Mouse (Mus musculus): ENCODE results near the gene Ap3s2. TPM values are rescaled to one million over a fixed set of nuclear protein-coding genes. Genes with fewer than 3 reads are reported as not detected.

The Ap3s2 gene
- polyA plus RNA-seq, 1 experiment from 2014 or later: 9.8 TPM

DNA sequence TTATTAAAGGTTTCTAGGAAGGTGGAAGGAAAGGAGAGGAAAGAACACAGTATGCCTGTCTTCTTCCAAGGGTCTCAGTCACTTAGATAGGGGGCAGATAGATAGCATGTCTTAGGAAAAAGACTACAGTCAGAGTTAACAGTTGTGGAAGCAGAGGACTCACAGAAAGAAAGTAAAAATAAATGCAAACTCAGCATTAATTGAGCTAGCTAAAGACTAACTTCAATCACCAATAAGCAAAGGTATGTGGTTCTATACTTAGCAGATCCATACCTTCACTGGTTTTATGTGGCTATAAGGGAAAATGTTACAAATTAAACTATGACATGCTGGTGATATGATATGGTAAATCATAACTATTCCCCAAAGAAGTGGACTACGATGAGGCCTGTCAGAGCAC, 25.7 kb downstream of the Ap3s2 start:
- Histone ChIP-seq H3K27ac (ENCODE audit: low read length) (no peak overlapping the region), H3K4me1 (ENCODE audit: control insufficient read depth, low read depth, low read length) (no peaks in the 10 kb centered on the region), H3K4me3 (ENCODE audit: low read depth, low read length) (no peak overlapping the region), H3K27me3 (ENCODE audit: control insufficient read depth, insufficient read depth, low read depth, low read length) (no peaks in the 10 kb centered on the region), H3K36me3 (ENCODE audit: control insufficient read depth, insufficient read depth) (no peaks in the 10 kb centered on the region), H3K4me2 (ENCODE audit: low read depth, low read length) (no peak overlapping the region), H3K9me3 (replicated peaks; ENCODE audit: control insufficient read depth, low read length) (no peaks in the 10 kb centered on the region), H3K9ac (ENCODE audit: low read depth, low read length) (no peak overlapping the region)
- no peak for ATAC-seq (ENCODE audit: low read depth)
- 74% methylated on average over 1 of the region's 1 CpGs for WGBS (ENCODE audit: insufficient replicate concordance)

DNA sequence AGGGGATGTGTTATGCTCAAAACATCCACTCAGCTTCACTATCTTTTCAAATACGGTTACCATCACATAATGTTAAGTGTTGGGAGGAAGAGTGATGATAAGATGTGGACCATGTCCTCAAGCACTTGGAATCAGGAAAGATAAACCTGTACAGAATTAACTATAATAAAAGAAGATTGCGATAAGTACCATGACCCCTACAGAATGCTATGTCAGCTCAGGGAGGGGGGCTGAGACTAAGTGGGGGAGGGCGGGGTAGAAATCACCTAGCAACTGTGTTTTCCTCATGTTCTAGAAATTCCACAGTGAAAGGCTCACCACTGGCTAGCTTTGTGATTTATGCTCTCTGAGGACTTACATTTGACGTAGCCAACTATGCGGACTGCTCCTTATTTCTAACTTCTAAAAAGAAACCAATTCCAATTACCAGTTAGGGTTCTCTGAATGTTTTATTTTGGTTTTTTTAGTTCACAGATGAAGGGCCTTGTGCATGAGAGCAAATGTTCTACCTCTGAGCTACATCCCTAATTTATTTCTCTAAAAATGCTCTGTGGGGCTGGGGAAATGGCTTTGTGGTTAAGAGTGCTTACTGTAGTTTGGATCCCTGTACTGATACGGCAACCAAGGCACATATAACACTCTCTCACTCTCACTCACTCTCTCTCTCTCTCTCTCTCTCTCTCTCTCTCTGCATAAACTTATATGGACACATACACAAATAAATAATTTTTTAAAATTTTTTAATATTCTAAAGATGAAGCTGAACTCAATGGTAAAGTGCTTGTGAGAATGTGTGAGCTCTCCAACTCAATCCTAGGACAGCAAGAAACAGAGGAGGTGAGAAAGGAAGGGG, 27.6 kb downstream of the Ap3s2 start:
- Histone ChIP-seq H3K4me2 (ENCODE audit: low read depth, low read length) (no peak overlapping the region), H3K4me3 (ENCODE audit: low read depth, low read length) (no peak overlapping the region), H3K4me1 (ENCODE audit: control insufficient read depth, low read depth, low read length) (no peaks in the 10 kb centered on the region), H3K9me3 (replicated peaks; ENCODE audit: control insufficient read depth, low read length) (no peaks in the 10 kb centered on the region), H3K9ac (ENCODE audit: low read depth, low read length) (no peak overlapping the region), H3K27ac (ENCODE audit: low read length) (no peak overlapping the region), H3K27me3 (ENCODE audit: control insufficient read depth, insufficient read depth, low read depth, low read length) (no peaks in the 10 kb centered on the region), H3K36me3 (ENCODE audit: control insufficient read depth, insufficient read depth) (no peaks in the 10 kb centered on the region)
- WGBS (ENCODE audit: insufficient replicate concordance): 75% methylated on average over 6 of the region's 6 CpGs
- no peak for ATAC-seq (ENCODE audit: low read depth)

DNA sequence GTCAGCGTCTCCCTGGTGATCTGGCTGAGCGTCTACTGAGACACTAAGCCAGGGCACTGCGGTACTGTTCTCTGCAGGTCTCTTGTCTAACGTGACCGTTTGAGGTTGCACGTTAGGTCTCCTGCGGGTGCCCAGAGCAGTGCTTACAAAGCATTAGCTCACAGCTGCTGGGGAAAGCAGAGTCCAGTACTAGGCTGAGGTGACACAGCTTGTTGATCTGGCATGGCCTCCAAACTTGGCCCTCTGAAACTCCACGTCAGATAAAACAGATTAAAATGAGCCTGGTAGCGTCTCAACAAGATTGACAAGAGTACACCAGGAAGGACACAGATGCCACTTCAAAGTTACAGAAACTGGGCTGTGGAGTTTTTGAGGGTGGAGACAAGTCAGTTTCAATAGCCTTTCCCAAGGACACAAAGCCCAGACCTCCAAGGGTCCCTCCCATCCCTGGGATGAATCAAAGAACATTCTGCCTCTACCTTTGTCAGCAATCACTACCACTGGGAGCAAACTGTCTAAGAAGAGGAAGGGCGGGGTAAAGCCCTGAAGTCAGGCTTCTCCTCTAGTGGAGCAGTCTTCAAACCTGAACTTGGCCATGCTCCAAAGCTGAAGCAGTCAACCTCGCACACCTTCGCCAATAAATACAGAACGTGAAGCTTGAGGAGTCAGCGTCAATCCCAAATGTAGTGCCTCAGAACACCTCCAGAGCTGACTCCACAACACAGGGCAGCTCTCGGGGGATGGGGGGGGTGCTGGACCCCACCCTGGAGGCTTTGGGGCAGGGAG, 29.8 kb downstream of the Ap3s2 start:
- H3K27ac ChIP-seq (ENCODE audit: low read length): no peak overlapping the region
- 79% methylated on average over 15 of the region's 15 CpGs for WGBS (ENCODE audit: insufficient replicate concordance)
- ATAC-seq (ENCODE audit: low read depth): no peak
- no peaks in the 10 kb centered on the region for H3K27me3 ChIP-seq (ENCODE audit: control insufficient read depth, insufficient read depth, low read depth, low read length)
- H3K9me3 ChIP-seq (replicated peaks; ENCODE audit: control insufficient read depth, low read length): no peaks in the 10 kb centered on the region
- no peak overlapping the region for H3K4me3 ChIP-seq (ENCODE audit: low read depth, low read length)
- no peaks in the 10 kb centered on the region for H3K4me1 ChIP-seq (ENCODE audit: control insufficient read depth, low read depth, low read length)
- H3K9ac ChIP-seq (ENCODE audit: low read depth, low read length): no peak overlapping the region
- no peak overlapping the region for H3K4me2 ChIP-seq (ENCODE audit: low read depth, low read length)
- H3K36me3 ChIP-seq (ENCODE audit: control insufficient read depth, insufficient read depth): no peaks in the 10 kb centered on the region

DNA sequence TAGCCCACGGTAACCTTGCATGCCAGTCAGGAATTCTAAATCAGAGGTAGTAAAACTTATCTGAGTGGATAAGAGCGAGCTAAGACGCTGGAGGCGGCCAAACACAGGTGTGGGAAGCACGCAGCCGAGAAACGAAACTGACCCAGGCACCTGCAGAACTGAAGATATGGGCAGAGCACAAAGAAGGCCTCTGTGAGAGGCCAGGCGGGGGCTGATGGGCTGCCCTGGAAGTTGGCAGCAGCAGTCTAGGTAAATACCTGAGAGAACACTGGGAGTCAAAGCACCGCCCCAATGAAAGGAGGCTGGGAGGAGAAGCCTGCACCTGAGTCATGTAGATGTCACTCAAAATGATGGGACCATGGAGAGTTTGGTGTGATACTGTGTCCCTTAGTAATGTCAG, 31.8 kb downstream of the Ap3s2 start:
- WGBS (ENCODE audit: insufficient replicate concordance): 79% methylated on average over 9 of the region's 9 CpGs
- Histone ChIP-seq H3K4me3 (ENCODE audit: low read depth, low read length) (no peak overlapping the region), H3K27ac (ENCODE audit: low read length) (no peak overlapping the region), H3K4me1 (ENCODE audit: control insufficient read depth, low read depth, low read length) (no peaks in the 10 kb centered on the region; the same call in 1 of the 2 replicates), H3K9me3 (replicated peaks; ENCODE audit: control insufficient read depth, low read length) (no peaks in the 10 kb centered on the region), H3K36me3 (ENCODE audit: control insufficient read depth, insufficient read depth) (no peaks in the 10 kb centered on the region), H3K9ac (ENCODE audit: low read depth, low read length) (no peak overlapping the region), H3K4me2 (ENCODE audit: low read depth, low read length) (no peak overlapping the region), H3K27me3 (ENCODE audit: control insufficient read depth, insufficient read depth, low read depth, low read length) (no peaks in the 10 kb centered on the region)
- no peak for ATAC-seq (ENCODE audit: low read depth)

DNA sequence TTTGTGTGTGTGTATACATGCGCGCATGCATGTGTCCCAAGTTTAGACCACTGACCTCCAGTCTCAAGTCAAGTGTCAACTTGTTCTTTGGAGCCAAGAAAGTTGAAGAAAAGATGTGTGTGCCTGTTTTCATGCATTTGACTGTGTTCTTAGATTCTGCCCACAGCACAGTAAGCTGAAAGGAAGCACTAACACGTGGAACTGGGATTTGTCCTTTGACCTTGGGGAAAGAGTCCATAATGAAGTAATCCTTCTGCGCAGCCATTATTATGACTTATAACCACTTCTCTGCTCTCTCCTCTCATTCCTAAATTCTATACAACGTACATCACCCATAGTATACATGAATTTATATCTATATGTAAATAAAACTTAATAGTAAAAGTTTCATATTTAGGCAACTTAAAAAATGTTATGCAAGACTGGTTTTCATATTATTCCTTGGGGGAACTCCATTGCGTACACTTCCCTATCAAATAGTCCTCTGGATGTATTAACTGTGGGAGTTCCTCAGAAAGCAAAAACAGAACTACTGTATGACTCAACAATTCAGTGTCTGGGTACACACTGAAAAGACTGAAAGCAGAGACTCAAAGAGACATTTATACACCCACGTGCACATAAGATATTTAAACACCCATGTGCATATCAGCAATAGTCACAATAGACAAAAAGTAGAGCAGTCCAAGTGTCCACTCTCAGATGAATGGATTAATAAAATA, 36.7 kb downstream of the Ap3s2 start:
- Histone ChIP-seq H3K4me3 (ENCODE audit: low read depth, low read length) (no peak overlapping the region), H3K27ac (ENCODE audit: low read length) (no peak overlapping the region), H3K27me3 (ENCODE audit: control insufficient read depth, insufficient read depth, low read depth, low read length) (no peaks in the 10 kb centered on the region), H3K4me1 (ENCODE audit: control insufficient read depth, low read depth, low read length) (no peaks in the 10 kb centered on the region; the same call in 1 of the 2 replicates), H3K36me3 (ENCODE audit: control insufficient read depth, insufficient read depth) (no peaks in the 10 kb centered on the region; the same call in 1 of the 2 replicates), H3K9ac (ENCODE audit: low read depth, low read length) (no peak overlapping the region), H3K9me3 (replicated peaks; ENCODE audit: control insufficient read depth, low read length) (no peaks in the 10 kb centered on the region), H3K4me2 (ENCODE audit: low read depth, low read length) (no peak overlapping the region)
- ATAC-seq (ENCODE audit: low read depth): no peak
- WGBS (ENCODE audit: insufficient replicate concordance): 72% methylated on average over 7 of the region's 7 CpGs

DNA sequence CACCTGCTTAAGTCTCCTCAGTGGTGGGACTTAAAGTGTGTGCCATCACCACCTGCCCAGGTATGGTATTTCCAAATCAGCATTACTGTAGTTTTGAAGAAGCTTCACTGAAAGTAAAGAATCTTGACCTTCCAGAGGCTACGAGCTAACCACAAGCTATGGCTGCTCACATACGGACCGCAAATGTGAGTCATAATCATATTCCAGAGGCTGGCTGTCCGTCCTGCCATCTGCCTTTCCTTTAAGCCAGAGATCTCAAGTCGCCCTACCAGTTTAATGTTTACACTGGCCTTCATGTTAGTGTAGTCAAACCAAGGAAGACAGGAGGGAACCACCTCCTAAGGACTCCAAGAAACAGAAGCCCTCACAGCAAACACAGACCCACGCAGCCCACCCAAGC, 38.5 kb downstream of the Ap3s2 start:
- Histone ChIP-seq H3K27me3 (ENCODE audit: control insufficient read depth, insufficient read depth, low read depth, low read length) (no peaks in the 10 kb centered on the region), H3K4me3 (ENCODE audit: low read depth, low read length) (no peak overlapping the region), H3K4me2 (ENCODE audit: low read depth, low read length) (no peak overlapping the region), H3K27ac (ENCODE audit: low read length) (no peak overlapping the region), H3K9ac (ENCODE audit: low read depth, low read length) (no peak overlapping the region), H3K4me1 (ENCODE audit: control insufficient read depth, low read depth, low read length) (no peaks in the 10 kb centered on the region; the same call in 1 of the 2 replicates), H3K36me3 (ENCODE audit: control insufficient read depth, insufficient read depth) (no peaks in the 10 kb centered on the region; the same call in 1 of the 2 replicates), H3K9me3 (replicated peaks; ENCODE audit: control insufficient read depth, low read length) (no peaks in the 10 kb centered on the region)
- ATAC-seq (ENCODE audit: low read depth): no peak
- 80% methylated on average over 6 of the region's 6 CpGs for WGBS (ENCODE audit: insufficient replicate concordance)

DNA sequence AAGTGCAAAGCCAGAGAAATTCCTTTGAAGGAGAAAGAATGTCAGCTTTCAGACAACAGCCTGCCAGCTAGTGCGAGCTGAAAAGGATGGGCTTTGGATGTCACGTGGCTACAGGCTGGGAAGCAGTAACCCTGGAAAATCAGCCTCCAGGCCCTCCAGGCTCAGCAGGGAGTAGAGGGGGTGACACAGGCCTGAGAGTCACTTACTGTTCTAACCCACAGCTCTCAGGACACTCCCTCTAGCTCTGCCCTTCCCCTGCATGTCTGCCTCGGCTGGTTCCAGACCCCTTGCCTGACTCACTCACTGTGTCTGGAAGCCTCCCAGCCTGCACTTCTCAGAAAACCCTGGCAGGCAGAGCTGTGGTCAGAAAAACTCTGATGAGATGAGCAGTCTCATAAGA, 39.5 kb downstream of the Ap3s2 start:
- H3K27me3 ChIP-seq (ENCODE audit: control insufficient read depth, insufficient read depth, low read depth, low read length): no peaks in the 10 kb centered on the region
- ATAC-seq (ENCODE audit: low read depth): no peak
- no peak overlapping the region for H3K9ac ChIP-seq (ENCODE audit: low read depth, low read length)
- no peak overlapping the region for H3K4me3 ChIP-seq (ENCODE audit: low read depth, low read length)
- H3K27ac ChIP-seq (ENCODE audit: low read length): no peak overlapping the region
- H3K4me1 ChIP-seq (ENCODE audit: control insufficient read depth, low read depth, low read length): no peaks in the 10 kb centered on the region; the same call in 1 of the 2 replicates
- H3K9me3 ChIP-seq (replicated peaks; ENCODE audit: control insufficient read depth, low read length): no peaks in the 10 kb centered on the region
- WGBS (ENCODE audit: insufficient replicate concordance): 52% methylated on average over 3 of the region's 3 CpGs
- H3K36me3 ChIP-seq (ENCODE audit: control insufficient read depth, insufficient read depth): no peaks in the 10 kb centered on the region; the same call in 1 of the 2 replicates
- H3K4me2 ChIP-seq (ENCODE audit: low read depth, low read length): no peak overlapping the region

DNA sequence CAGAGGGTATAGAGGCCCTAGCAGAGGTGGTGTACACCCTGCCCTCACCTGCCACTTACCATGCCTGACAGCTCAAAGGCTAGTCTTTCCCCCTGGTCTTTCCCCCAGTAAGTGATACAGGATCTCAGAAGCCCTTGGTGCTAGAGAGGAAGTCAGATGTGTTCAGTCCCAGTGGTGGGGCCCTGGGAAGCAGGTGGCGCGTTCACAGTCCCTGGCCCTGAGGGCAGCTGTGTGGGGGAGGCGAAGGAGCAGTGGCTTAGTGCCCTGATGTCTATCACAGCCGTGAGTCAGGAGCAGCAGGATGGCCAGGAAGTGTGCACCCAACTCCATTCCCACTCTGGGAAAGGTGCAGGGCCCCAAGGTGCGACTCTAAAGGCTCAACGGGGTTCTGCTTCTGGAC, 40.4 kb downstream of the Ap3s2 start:
- Histone ChIP-seq H3K9ac (ENCODE audit: low read depth, low read length) (no peak overlapping the region), H3K27me3 (ENCODE audit: control insufficient read depth, insufficient read depth, low read depth, low read length) (no peaks in the 10 kb centered on the region), H3K27ac (ENCODE audit: low read length) (no peak overlapping the region), H3K4me2 (ENCODE audit: low read depth, low read length) (no peak overlapping the region), H3K4me1 (ENCODE audit: control insufficient read depth, low read depth, low read length) (no peaks in the 10 kb centered on the region; the same call in 1 of the 2 replicates), H3K9me3 (replicated peaks; ENCODE audit: control insufficient read depth, low read length) (no peaks in the 10 kb centered on the region), H3K4me3 (ENCODE audit: low read depth, low read length) (no peak overlapping the region), H3K36me3 (ENCODE audit: control insufficient read depth, insufficient read depth) (no peaks in the 10 kb centered on the region; the same call in 1 of the 2 replicates)
- ATAC-seq (ENCODE audit: low read depth): no peak
- WGBS (ENCODE audit: insufficient replicate concordance): 83% methylated on average over 6 of the region's 6 CpGs
